Mouse (Mus musculus) adrenal gland, adult 8-10 months (tissue): ENCODE data around the gene Qprt. TPM values are rescaled to one million over a fixed set of nuclear protein-coding genes. Genes with fewer than 3 reads are reported as not detected.
"Not testable (repeated sequence)": the region's sequence is repeated elsewhere in the genome, so short reads cannot be mapped to it uniquely, and the experiment has no call there.

ENCODE experiments used
- DNase-seq: peaks from one replicate; pipeline ENCODE4 v3.0.0; 2022
- total RNA-seq, 4 experiments: library from RNA; stranded (reverse); gene quantifications; 2 replicates each; pipeline ENCODE4 v1.2.4; 2022

Gene Qprt
- total RNA-seq, 4 experiments from 2014 or later: 0.12 to 0.83 (median 0.31) TPM

- no peak for DNase-seq
Measured at GRCm38 (mm10) chr7:127096456-127096855, 25.6 kb downstream of the Qprt start.

DNA sequence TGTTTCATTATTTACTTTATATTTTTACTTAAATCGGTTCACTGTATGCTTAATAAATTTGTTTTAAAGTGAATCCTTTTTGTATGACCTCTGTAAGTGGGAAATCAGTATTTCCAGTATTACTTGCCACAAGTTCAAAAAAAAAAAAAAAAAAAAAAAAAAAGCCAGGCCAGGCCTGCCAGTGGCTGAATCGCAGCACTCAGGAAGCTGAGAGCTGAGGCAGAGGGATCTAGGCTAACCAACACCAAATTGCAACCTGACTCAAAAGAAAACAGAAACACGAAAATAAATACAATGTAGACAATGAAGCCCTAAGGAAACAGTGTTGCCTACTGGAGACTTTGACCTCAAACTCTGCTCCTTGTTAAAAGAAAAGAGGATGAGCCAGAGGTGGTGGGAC lies 28.1 kb downstream of the Qprt start:
- DNase-seq: no peak

GRCm38 (mm10) chr7:127091114-127091896 lies 30.7 kb downstream of the Qprt start, which contains the start of gene AI467606:
Gene AI467606 (plus strand): TSS chr7:127091359.
- no peak for DNase-seq

- no peak for DNase-seq
Measured at GRCm38 (mm10) chr7:127090154-127091113, 31.6 kb downstream of the Qprt start.

DNA sequence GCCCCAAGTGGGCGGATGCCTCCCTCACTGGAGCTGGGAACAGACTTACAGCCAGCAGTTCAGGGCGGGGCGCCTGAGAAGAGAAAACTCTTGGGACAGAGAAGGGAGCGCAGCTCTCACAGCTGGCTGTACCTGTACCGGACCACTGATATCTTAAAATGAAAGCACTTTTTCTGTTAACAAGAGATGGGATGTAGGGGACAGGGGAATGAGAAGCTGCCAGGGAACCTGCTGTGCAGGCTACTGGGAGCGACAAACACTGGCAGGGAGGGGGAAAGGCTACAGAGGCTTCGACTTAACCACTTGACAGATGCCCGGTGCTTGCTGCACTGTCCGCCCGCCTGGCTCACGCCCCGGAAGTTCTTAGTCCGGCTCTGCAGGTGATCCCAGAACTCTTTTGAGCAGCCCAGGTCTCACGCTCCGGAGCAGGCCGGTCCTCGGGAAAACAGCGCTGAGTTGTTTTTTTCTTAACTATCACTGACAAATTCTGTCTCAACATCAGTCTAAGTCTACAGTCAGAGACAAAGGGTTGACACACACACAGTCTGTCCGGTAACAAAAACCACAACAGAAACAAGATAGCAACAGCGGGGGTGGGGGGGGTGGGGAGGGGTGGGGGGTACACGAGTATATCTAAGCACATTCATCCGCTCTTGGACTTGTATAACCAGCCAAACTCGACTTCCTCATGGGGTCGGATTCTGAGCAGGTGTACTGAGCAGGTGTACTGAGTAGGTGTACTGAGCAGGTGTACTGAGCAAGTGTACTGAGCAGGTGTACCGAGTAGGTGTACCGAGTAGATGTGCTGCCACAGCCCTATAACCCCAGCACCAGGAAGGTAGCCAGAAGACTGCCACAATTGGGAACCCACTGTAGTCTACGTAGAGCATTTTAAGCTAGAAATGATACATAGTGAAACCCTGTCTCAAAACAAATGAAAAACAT lies 32.9 kb downstream of the Qprt start:
- DNase-seq: no peak

DNA sequence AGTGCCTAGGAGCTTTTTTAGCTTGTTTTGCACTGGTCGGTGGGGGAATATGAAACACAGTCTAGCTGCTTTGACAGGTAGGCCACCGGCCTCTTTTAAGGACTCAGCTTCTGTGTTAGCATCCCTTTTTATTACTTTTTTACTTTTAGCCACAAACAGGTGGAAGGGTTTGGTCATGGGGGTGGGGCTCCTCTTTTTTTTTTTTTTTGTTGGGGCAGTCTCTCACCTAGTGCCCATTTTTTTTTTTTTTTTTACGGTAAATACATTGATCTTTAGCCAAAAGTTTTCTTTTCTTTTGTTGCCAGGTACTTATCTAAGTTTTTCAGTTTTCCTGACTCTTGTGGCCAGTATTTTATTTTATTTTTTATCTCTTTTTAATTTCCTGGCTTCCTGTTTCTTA lies 33.9 kb downstream of the Qprt start:
- DNase-seq: no peak

DNA sequence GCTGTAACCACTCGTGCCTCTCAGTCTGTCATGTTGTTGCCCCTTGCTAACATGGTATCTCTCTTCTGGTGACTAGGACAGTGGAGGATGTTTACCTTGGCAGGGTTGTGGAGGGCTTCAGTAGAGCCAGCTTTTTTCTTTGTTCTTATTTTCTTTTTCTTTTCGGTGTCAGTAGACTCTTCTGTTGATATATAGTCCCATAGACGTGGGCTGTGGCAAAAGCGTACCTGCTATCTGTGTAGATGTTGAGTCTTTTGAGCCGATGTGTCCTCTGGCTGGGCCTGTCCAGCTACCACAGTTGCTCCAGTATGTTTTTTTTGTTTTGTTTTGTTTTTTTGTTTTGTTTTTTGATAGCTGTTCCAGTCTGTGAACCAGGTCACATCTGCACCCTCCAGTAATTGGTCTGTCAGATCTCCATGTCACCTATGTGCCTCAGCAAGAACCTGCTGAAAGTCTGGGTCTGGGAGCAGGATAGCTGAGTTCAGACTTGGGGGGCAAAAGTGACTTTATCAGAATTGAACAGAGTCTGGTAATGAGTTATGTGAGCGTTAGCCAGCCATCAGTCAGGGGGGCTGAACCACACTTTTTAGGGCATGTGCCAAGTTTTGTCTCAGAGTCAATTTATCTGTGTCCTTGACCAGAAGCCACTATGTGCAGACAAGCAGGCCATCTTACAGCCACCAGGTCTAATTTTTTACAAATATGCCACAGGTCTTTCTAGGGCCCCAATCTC lies 34.6 kb downstream of the Qprt start, which contains the start of gene Zg16:
Gene Zg16, minus strand, starts transcription at position 51 of the 733 bp plus-strand sequence.
- DNase-seq: not testable (repeated sequence)

- not testable (repeated sequence) for DNase-seq
Measured at GRCm38 (mm10) chr7:127085751-127086150, 36.3 kb downstream of the Qprt start.

DNA sequence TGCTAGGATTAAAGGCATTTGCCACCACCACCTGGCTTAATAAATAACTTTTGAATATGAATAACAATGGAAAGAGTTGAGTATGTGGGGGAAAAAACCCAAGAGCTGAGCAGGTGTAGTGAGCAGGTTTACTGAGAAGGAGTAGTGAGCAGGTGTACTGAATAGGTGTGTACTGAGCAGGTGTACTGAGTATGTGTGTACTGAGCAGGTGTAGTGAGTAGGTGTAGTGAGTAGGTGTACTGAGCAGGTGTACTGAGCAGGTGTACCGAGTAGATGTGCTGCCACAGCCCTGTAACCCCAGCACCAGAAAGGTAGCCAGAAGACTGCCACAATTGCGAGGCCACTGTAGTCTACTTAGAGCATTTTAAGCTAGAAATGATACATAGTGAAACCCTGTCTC lies 37.2 kb downstream of the Qprt start:
- DNase-seq: no peak

DNA sequence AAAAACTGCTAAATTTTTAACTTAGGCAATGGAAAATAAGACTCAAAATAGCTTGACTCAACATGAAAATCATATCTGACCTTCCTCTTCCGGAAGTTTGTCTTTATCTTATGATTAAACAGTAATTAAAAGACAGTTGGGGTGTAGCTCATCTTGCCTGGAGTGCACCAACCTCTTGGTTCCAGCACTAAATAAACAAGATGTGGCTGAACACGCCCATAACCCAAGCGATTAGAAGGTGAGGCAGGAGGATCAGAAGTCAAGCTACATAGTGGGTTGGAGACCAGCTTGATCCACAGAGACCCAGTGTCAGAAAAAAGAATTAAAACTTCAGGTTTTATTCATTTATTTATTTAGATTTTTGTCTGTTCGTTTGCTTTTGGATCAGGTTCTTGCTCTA lies 38.3 kb downstream of the Qprt start:
- DNase-seq: no peak

- no peak for DNase-seq
Measured at GRCm38 (mm10) chr7:127082995-127083394, 39.0 kb downstream of the Qprt start.

DNA sequence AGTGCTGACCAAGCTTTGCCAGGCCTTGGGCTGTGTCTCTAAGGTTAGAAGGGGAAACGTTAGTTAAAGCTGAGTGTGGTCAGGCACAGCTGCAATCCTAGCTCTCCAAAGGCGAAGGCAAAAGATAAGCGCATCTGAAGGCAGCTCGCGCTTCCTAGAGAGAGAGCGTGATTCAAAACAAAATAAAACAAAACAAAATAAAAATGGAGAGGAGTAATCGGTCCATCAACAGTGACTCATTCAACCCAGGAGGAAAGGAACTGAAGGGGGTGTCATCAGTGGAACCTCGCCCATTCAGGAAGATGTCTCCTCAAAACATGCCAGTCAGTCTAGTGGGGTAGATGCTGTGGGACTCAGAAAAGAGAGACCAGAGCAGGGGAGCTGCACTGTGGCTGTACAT lies 39.8 kb downstream of the Qprt start:
- DNase-seq: no peak

DNA sequence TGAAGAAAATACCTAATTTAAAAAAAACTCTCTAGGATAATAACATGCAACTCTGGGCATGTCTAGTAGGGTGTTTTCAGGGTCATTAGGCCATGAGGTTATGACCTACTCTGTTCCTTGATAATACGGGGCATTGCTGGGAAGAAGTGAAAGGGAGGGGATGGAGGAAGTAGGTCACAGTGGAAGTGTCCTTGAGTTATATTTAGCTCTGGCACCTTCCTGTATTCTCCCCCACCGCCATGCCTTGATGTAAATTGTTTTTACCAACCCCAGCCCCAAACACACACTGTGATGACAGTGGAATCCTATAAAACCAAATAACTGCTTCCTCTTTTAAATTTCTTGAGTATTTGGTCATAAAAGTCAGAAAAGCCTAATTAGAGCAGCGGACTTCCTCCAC lies 42.0 kb downstream of the Qprt start:
- no peak for DNase-seq

- no peak for DNase-seq
Measured at GRCm38 (mm10) chr7:127077692-127078091, 44.3 kb downstream of the Qprt start.

DNA sequence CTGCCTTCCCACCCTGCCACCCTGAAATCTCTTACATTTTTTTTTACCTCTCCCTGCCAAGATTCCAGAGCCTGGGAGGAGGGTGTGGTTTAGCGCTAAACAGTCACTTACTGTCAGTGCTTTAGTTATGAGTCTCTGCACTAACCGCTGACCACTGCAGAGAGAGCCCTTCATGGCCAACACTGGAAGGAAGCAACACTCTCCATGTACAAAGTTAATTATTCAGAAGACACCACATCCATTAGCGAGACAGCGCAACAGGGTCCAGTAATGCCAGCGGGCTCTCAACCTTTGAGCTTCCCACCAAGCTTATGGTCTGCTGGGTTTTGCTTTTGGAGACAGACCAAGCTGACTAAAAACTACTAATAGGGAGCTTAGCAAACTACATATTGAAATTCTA lies 45.8 kb downstream of the Qprt start:
- DNase-seq: no peak

DNA sequence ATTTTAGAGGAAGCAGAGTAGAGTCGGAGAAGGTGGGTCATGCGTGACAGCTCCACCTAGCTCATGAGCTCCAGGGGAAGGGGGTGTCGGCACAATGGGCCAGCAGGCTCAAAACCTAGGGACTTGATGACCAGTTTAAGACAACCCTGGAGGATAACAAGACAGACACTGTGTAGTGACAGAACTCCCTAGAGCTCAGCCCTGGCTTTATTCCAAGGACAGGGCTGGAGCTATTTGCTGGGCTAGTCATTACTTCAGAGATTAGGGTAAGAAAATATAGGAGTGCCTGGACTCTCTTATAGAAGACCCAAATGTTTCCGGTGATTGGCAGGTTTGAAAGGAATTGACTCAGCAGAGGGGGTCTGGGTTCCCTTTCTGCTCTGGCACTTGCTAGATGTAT lies 48.8 kb downstream of the Qprt start:
- DNase-seq: no peak

- DNase-seq: no peak
Measured at GRCm38 (mm10) chr7:127070871-127071413, 51.1 kb downstream of the Qprt start.

GRCm38 (mm10) chr7:127066317-127066716 lies 55.7 kb downstream of the Qprt start:
- DNase-seq: peak; percentile 33

DNA sequence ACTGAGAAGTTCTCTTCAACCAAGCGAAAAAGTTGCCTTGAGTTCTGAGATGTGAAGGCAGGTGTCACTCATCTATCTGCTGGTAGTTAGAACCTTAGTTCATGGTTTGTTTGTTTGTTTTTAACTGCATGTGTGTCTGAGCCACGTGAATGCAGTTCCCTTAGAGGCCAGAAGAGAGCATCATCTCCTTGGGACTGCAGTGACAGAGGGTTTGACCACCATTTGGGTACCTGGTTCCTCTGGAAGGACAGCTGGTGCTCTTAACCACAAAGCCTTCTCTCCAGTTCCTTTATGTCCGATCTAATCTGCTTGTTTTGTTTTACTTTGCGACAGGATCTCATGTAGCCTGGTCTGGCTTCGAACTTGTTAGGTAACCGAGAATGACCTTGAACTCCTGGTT lies 56.5 kb downstream of the Qprt start:
- no peak for DNase-seq
